Mouse (Mus musculus): Measurements from ENCODE around the gene Ckm.

GRCm38 (mm10) chr7:19462884-19463381, 58.4 kb downstream of the Ckm start, which contains the start of gene Exoc3l2:
- TF ChIP-seq CTCF (IDR thresholded peaks at IDR 0.05; ENCODE audit: low read depth), result no peak
- no peak for TF ChIP-seq EP300 (optimal IDR thresholded peaks at IDR 0.05)

Measured in stomach, postnatal 0 days (tissue).